9 mouse cellular contexts compared by ENCODE assay signal in the genomic region with DNA sequence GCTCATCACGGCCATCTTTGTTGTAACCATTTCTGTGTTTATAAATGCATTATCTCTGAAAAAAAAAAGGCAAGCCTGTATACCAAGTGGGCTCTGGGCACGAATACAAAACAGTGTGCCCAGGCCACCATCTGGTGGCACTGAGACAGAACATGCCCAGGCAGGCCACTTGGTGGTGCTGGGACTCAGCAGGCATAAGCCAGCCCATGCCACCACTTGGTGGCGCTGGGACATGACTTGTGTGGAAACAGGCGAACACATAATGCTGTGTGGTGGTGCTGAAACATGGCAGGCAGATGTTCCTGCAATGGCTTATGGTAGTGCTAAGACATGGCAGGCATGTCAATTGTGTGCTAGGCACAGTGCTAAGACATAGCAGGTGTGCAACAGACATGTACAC. TPM values are rescaled to one million over a fixed set of nuclear protein-coding genes. Genes with fewer than 3 reads are reported as not detected.
DNase-seq lines count a peak whose midpoint lies in the region; ATAC-seq and TF ChIP-seq lines count a peak whose summit lies in the region.
"Had no signal": no experiment of that assay in that cellular context is flagged by ENCODE, and none has a peak within 500 bp of the region (broad histone marks: within the 10 kb centered on the region; RNA-seq: fewer than 3 reads in every experiment).

No protein-coding gene starts in this region.

- H3K36me3 ChIP-seq in liver, embryonic 11.5 days (ENCODE audit: control insufficient read depth, insufficient read depth, low read length), result no peaks in the 10 kb centered on the region
- no peaks in the 10 kb centered on the region for H3K36me3 ChIP-seq in stomach, embryonic 14.5 days (ENCODE audit: control insufficient read depth, insufficient read depth, low read length)

- ATAC-seq in liver, embryonic 11.5 days (replicated peaks; ENCODE audit: low FRiP score), result peak; percentile 44; the same call in 1 of the 2 replicates
- peak; percentile 10; the same call in 1 of the 2 replicates for ATAC-seq in stomach, embryonic 14.5 days (ENCODE audit: insufficient number of reproducible peaks, insufficient read depth, low FRiP score, low read depth)
- ATAC-seq: Patski had no signal

- 65% methylated on average over 4 of the region's 4 CpGs for WGBS in cerebellum, adult 2 months
- 71% methylated on average over 4 of the region's 4 CpGs for WGBS in liver, embryonic 11.5 days
- WGBS in stomach, embryonic 14.5 days, result 72% methylated on average over 4 of the region's 4 CpGs

- no peak overlapping the region for H3K9ac ChIP-seq in liver, embryonic 11.5 days (ENCODE audit: low read depth, low read length)
- H3K9ac ChIP-seq in stomach, embryonic 14.5 days (replicated peaks; ENCODE audit: low read depth, low read length), result no peak overlapping the region

- DNase-seq in cerebellum, adult 2 months, result no peak
- DNase-seq in cerebellum, adult 11-12 months, result no peak
- peak; percentile 80 for DNase-seq in A20 (ENCODE audit: low read depth, low spot score)
- DNase-seq in liver, embryonic 11.5 days (ENCODE audit: low spot score), result no peak
- DNase-seq in heart, adult 18-20 months, result no peak
- DNase-seq in gastrocnemius, postnatal 36 days, result no peak

- no peak for TF ChIP-seq POLR2A in cerebellum, adult 2 months (IDR thresholded peaks at IDR 0.05; ENCODE audit: borderline replicate concordance, insufficient read depth, low read length)
- no peak for TF ChIP-seq POLR2A in cortical plate, adult 2 months (IDR thresholded peaks at IDR 0.05; ENCODE audit: extremely low read depth, insufficient read depth, low read length)

- no peak overlapping the region for H3K4me2 ChIP-seq in liver, embryonic 11.5 days
- H3K4me2 ChIP-seq in stomach, embryonic 14.5 days (replicated peaks; ENCODE audit: low read depth, low read length), result no peak overlapping the region

- no peaks in the 10 kb centered on the region for H3K9me3 ChIP-seq in liver, embryonic 11.5 days (ENCODE audit: control insufficient read depth, low read length)
- no peaks in the 10 kb centered on the region for H3K9me3 ChIP-seq in stomach, embryonic 14.5 days (ENCODE audit: control insufficient read depth, low read depth, low read length)

- no peak overlapping the region for H3K27ac ChIP-seq in cerebellum, adult 2 months (ENCODE audit: insufficient read depth, low read length)
- H3K27ac ChIP-seq in cortical plate, adult 2 months (ENCODE audit: insufficient read depth, low read length), result no peak overlapping the region
- H3K27ac ChIP-seq in liver, embryonic 11.5 days (ENCODE audit: low read depth, low read length), result no peak overlapping the region
- H3K27ac ChIP-seq in stomach, embryonic 14.5 days (ENCODE audit: low read length), result no peak overlapping the region

- intact Hi-C loops in gastrocnemius, postnatal 36 days (cut with DNase I), result no loop called here

- H3K27me3 ChIP-seq in cerebellum, adult 2 months (ENCODE audit: control insufficient read depth, insufficient read depth, low read length), result no peaks in the 10 kb centered on the region
- no peaks in the 10 kb centered on the region for H3K27me3 ChIP-seq in liver, embryonic 11.5 days (replicated peaks; ENCODE audit: control insufficient read depth, insufficient read depth, low read length)
- no peaks in the 10 kb centered on the region for H3K27me3 ChIP-seq in stomach, embryonic 14.5 days (ENCODE audit: control insufficient read depth, insufficient read depth, low read length)
- H3K27me3 ChIP-seq: Patski had no signal

- H3K4me1 ChIP-seq in cerebellum, adult 2 months (ENCODE audit: control insufficient read depth, insufficient read depth, low read length), result no peaks in the 10 kb centered on the region
- no peaks in the 10 kb centered on the region for H3K4me1 ChIP-seq in cortical plate, adult 2 months (ENCODE audit: control insufficient read depth, insufficient read depth, low read length)
- no peaks in the 10 kb centered on the region for H3K4me1 ChIP-seq in liver, embryonic 11.5 days (replicated peaks; ENCODE audit: control insufficient read depth, insufficient read depth, low read length)
- H3K4me1 ChIP-seq in stomach, embryonic 14.5 days (ENCODE audit: control insufficient read depth, insufficient read depth, low read length), result no peaks in the 10 kb centered on the region

- peak; percentile 35; the same call in 1 of the 2 replicates for TF ChIP-seq CTCF in cerebellum, adult 2 months (IDR thresholded peaks at IDR 0.05; ENCODE audit: borderline replicate concordance, insufficient read depth, low read depth, low read length)
- 0 out of 2 replicates have a peak, but pooled peaks have one; percentile 13 for TF ChIP-seq CTCF in cortical plate, adult 2 months (IDR thresholded peaks at IDR 0.05; ENCODE audit: extremely low read depth, insufficient read depth, low read length)

- no peak overlapping the region for H3K4me3 ChIP-seq in cerebellum, adult 2 months (replicated peaks; ENCODE audit: insufficient read depth, low read depth, low read length)
- H3K4me3 ChIP-seq in cortical plate, adult 2 months (ENCODE audit: insufficient read depth, low read length), result no peak overlapping the region
- no peak overlapping the region for H3K4me3 ChIP-seq in liver, embryonic 11.5 days (ENCODE audit: low read depth, low read length)
- no peak overlapping the region for H3K4me3 ChIP-seq in stomach, embryonic 14.5 days (ENCODE audit: low read depth, low read length)

RNA-seq across cellular contexts. Expression of gene Kdm4c, which starts 11.3 kb away (rescaled TPM):
- 14.0 TPM in 2 replicates for polyA plus RNA-seq in cerebellum, adult 2 months (2012; rRNA removed)
- polyA plus RNA-seq in cortical plate, adult 2 months (2012; rRNA removed), result 12.2 and 12.8 TPM in 2 replicates
- polyA plus RNA-seq in liver, embryonic 11.5 days (2014; fragmentation: Nextera tagmentation; extraction: Ambion mirVana), result 9.9 and 10.5 TPM in 2 replicates
- polyA plus RNA-seq in stomach, embryonic 14.5 days (2014; fragmentation: Nextera tagmentation; extraction: Ambion mirVana), result 16.2 and 21.6 TPM in 2 replicates
- 10 to 100 TPM; 10.3 to 11.2 TPM for total RNA-seq in heart, adult 18-20 months (2021)
- 1 to 10 TPM; 5.6 to 9.4 TPM for total RNA-seq in gastrocnemius, postnatal 36 days (2021)
